Mouse (Mus musculus) forebrain, embryonic 12.5 days (tissue): ENCODE data around the gene Tgfbr3. TPM values are rescaled to one million over a fixed set of nuclear protein-coding genes. Genes with fewer than 3 reads are reported as not detected.

ENCODE experiments used
- ATAC-seq: fragments of 200-750 bp; cut with Nextera tagmentation; 2 replicates; pipeline ENCODE4 v1.8.0; 2017; ENCODE audit warnings: moderate TSS enrichment; ENCODE audit not compliant: low FRiP score
- H3K27ac ChIP-seq: fragments of 300-500 bp; sonication (generic); 2 replicates; pipeline ENCODE4 v1.5.1; 2016; ENCODE audit warnings: mild to moderate bottlenecking
- H3K27me3 ChIP-seq: fragments of 300-500 bp; sonication (generic); 2 replicates; pipeline ENCODE4 v1.6.1; 2016; ENCODE audit warnings: mild to moderate bottlenecking
- H3K36me3 ChIP-seq: fragments of 300-500 bp; sonication (generic); replicated peaks from 2 replicates; pipeline ENCODE4 v1.6.1; 2016; ENCODE audit warnings: mild to moderate bottlenecking
- H3K4me1 ChIP-seq: fragments of 300-500 bp; sonication (generic); 2 replicates; pipeline ENCODE4 v1.6.1; 2016
- H3K4me2 ChIP-seq: fragments of 300-500 bp; sonication (generic); 2 replicates; pipeline ENCODE4 v1.6.1; 2016; ENCODE audit warnings: mild to moderate bottlenecking, moderate library complexity
- H3K4me3 ChIP-seq: fragments of 300-500 bp; sonication (generic); replicated peaks from 2 replicates; pipeline ENCODE4 v1.5.1; 2016; ENCODE audit warnings: mild to moderate bottlenecking
- H3K9ac ChIP-seq: fragments of 300-500 bp; sonication (generic); 2 replicates; pipeline ENCODE4 v1.6.1; 2016; ENCODE audit warnings: mild to moderate bottlenecking
- H3K9me3 ChIP-seq: fragments of 300-500 bp; sonication (generic); 2 replicates; pipeline ENCODE4 v1.6.1; 2016
- WGBS: fragments of 180-500 bp; shearing (Covaris S2); methylation state at CpG from one replicate; pipeline ENCODE4 v1.1.7; 2016; 5-methylcytosine and 5-hydroxymethylcytosine counted together
- polyA plus RNA-seq: library from polyadenylated mRNA; unstranded; fragments of >200 nt; fragmentation: Nextera tagmentation; extraction: Ambion mirVana; gene quantifications from 2 replicates; pipeline ENCODE4 v1.2.1, GENCODE M21; 2016

Gene Tgfbr3
- polyA plus RNA-seq, 1 experiment from 2014 or later: 5.7 TPM

DNA sequence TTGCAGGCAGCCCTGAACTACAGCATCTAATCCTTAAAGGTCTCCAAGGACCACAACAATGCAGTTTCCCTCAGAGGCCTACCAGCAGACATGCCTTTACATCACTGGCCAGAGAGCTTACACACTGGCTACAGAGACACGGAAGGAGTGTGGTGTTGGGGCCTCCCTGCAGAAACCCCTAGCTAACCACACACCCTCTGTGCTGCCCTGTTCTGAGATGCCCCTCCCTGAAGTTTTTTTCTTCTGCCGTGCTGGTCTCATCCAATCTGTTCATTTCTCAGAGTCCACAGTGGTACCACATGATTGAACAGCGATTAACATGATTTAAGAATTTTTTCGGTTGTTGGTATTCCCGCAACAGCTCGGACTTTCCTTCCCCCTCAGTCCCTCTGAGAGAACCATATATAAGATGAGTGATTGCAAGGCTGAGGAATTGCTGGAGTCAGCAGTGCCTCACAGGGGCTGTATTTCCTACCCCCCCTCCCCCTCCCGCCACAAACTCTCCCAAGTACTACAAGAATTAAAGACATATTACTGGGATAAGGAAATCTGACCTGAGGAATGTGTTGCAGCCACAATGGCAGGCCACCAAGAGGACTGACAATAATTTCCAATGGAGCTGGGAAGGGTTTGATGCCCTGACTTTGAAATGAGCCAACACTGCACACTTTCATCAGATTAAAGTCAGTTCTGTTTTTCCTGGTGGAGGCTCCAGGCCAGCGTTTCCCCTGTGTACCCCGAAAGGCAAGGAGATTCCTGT, 75.9 kb downstream of the Tgfbr3 start:
- Histone ChIP-seq H3K27ac (no peak overlapping the region), H3K27me3 (0 out of 2 replicates have a peak, but pooled peaks cover 4% of the 10 kb centered on the region), H3K9me3 (no peaks in the 10 kb centered on the region), H3K9ac (no peak overlapping the region), H3K4me3 (no peak overlapping the region), H3K4me1 (no peaks in the 10 kb centered on the region), H3K4me2 (no peak overlapping the region), H3K36me3 (no peaks in the 10 kb centered on the region)
- 81% methylated on average over 9 of the region's 9 CpGs for WGBS
- no peak for ATAC-seq

DNA sequence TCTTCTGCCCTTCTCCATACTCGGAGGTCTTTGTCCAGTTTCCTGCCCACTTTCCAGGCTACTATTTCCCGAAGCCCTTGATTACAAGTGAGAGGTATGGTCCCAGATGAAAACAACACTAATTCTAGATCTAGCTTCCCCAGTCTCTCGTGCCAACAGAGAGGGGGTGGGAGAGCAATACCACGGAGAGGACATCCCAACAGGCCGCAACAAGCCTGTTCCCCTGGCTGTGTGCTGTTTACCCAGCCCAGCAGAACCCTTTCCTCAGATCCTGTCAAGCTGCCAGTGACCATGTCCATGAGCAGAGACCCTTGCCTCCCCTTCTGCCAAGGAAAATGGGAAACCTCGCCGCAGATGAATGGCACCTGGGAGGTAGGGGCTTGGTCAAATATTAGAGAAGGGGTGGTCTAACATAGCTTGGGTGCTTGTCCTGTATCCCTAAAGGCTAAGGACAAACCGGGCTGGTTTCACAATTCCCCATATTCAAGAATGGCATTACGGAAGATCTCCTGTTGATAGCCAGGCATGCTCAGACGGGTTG, 77.5 kb downstream of the Tgfbr3 start:
- Histone ChIP-seq H3K4me3 (no peak overlapping the region), H3K9ac (no peak overlapping the region), H3K27ac (no peak overlapping the region), H3K36me3 (no peaks in the 10 kb centered on the region), H3K4me1 (no peaks in the 10 kb centered on the region), H3K9me3 (no peaks in the 10 kb centered on the region), H3K4me2 (no peak overlapping the region), H3K27me3 (0 out of 2 replicates have a peak, but pooled peaks cover 4% of the 10 kb centered on the region)
- WGBS: 91% methylated on average over 10 of the region's 10 CpGs
- ATAC-seq: no peak

DNA sequence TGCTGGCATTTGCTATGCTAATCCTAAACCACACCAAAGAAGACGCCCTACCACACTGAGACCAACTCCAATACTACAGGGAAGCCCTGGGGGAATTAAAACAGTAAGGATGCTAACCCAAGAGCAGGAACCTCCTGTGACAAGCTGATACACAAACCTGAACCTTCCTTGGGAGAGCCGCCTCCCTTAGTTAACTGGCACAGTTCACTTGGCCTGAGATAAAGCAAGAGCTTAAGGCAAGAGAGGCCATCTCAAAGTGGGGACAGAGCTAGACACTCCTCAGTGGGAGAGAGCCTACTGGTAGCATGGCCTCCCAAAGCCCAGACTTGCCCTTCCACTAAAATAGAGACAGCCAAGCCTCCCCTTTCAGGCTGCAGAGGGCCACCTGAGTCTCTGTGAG, 79.4 kb downstream of the Tgfbr3 start:
- H3K36me3 ChIP-seq: no peaks in the 10 kb centered on the region
- no peak for ATAC-seq
- no peak overlapping the region for H3K27ac ChIP-seq
- 62% methylated on average over 2 of the region's 2 CpGs for WGBS
- H3K9me3 ChIP-seq: no peaks in the 10 kb centered on the region
- no peak overlapping the region for H3K4me2 ChIP-seq
- no peak overlapping the region for H3K4me3 ChIP-seq
- H3K9ac ChIP-seq: no peak overlapping the region
- H3K27me3 ChIP-seq: 0 out of 2 replicates have a peak, but pooled peaks cover 4% of the 10 kb centered on the region
- H3K4me1 ChIP-seq: no peaks in the 10 kb centered on the region

DNA sequence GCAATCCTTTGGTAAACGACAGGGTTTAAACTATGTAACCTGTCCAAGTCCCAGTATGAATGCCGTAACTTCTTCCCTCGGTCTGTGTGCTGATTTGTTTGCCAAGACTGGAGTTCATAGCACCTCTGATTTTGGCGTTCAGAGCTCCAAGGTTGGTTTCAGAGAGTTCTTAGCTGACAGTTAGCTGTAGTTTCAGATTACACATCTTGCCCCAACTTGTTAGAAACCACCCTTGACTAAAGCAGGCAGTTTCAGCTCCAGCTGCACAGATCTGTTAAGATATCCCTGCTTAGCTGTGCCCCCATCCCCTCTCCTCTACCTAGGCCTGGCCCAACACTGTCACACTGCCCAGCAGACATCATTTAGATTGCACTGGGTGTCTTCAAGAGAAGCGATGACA, 81.5 kb downstream of the Tgfbr3 start:
- Histone ChIP-seq H3K9me3 (no peaks in the 10 kb centered on the region), H3K4me1 (no peaks in the 10 kb centered on the region; the same call in 1 of the 2 replicates), H3K36me3 (no peaks in the 10 kb centered on the region), H3K27ac (no peak overlapping the region), H3K4me2 (no peak overlapping the region), H3K27me3 (0 out of 2 replicates have a peak, but pooled peaks cover 4% of the 10 kb centered on the region), H3K9ac (no peak overlapping the region), H3K4me3 (no peak overlapping the region)
- no peak for ATAC-seq
- WGBS: 84% methylated on average over 5 of the region's 5 CpGs

DNA sequence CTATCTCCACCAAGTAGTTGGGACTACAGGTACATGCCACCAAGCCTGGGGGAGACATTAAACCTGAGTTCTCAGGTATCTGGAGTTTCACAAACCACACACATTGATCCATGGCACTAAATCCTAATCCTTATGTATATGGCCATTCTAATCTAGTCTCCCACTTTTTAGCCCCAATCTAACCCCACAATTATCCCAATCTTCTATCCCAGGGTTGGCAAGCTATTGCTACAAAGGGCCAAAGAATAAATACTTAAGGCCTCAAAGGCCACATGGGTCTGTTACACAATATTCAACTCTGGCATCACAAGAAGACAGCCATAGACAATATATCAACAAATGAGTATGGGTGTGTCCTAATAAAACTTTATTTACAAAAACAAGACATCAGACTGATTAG, 85.1 kb downstream of the Tgfbr3 start:
- Histone ChIP-seq H3K27ac (no peak overlapping the region), H3K4me3 (no peak overlapping the region), H3K4me2 (no peak overlapping the region), H3K27me3 (no peaks in the 10 kb centered on the region), H3K4me1 (peaks cover 6% of the 10 kb centered on the region; the same call in 1 of the 2 replicates), H3K36me3 (no peaks in the 10 kb centered on the region), H3K9me3 (no peaks in the 10 kb centered on the region), H3K9ac (no peak overlapping the region)
- ATAC-seq: no peak

DNA sequence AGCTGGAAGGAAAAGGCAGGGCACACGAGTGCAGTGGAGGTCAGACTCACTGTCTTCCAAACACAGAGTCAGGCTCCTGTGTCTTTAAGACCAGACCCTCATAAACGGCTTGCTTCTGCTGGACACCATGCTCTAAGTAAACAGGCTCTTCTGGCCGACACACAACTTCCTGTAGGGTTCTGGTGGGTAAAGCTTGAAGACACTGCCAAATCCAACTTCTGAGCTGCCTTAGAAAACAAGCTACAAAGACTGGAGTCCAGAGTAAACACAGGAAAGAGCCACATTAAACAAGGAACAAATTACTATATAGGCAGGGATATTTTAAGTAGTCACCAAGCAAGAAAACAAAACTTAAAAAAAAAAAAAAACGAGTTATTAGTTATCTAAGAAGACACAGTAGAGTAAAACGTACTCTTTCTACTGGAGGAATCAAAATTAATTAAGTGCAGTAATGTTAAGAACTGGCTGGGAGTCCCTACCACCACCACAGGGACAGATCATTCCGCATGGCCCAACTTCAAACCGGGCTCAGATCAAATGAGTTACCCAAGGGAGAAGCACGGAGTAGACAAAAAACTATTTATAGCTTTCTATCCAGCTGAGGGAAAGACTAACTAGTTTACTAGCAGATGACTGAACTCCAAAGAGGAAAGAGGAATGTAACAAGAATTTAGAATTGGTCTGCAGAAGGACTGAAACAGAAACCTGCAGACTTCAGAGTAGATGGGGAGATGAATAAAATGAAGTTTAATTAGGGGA, 86.4 kb downstream of the Tgfbr3 start:
- Histone ChIP-seq H3K36me3 (no peaks in the 10 kb centered on the region), H3K4me2 (no peak overlapping the region), H3K4me1 (peaks cover 6% of the 10 kb centered on the region; the same call in 1 of the 2 replicates), H3K27ac (no peak overlapping the region), H3K27me3 (no peaks in the 10 kb centered on the region), H3K9ac (no peak overlapping the region), H3K9me3 (no peaks in the 10 kb centered on the region), H3K4me3 (no peak overlapping the region)
- 50% methylated on average over 8 of the region's 8 CpGs for WGBS
- ATAC-seq: no peak

DNA sequence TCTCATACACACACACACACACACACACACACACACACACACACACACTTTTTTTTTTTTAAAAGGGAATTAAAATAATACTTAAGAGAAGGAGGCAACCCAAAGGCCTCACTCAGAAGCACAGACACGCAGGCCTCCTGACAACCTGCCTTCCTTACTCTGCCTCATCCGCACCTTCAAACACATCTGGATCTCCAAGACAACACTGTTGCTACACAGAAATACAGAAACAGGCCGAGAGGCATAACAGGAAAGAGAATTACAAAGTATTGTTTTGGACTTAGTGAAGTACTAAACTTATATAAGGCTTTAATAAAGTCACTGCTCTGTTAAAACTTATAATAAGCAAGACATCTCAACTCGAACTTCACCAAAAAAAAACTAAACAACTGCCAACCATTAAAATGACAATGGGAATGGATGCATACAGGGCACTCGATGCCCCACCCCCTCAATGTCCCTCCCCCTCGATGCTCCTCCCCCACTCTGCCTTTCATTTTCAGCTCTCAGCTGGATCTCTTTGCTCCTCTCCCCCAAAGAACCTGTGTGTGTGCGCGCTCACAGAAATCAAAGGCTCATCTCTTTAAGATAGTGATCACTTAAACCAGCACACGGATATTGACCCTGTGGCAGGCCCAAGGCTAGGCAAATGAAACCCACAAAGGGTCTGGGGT, 87.8 kb downstream of the Tgfbr3 start:
- H3K4me2 ChIP-seq: no peak overlapping the region
- H3K4me3 ChIP-seq: no peak overlapping the region
- H3K9me3 ChIP-seq: no peaks in the 10 kb centered on the region
- no peaks in the 10 kb centered on the region for H3K27me3 ChIP-seq
- no peak for ATAC-seq
- no peak overlapping the region for H3K27ac ChIP-seq
- 68% methylated on average over 9 of the region's 9 CpGs for WGBS
- peaks cover 6% of the 10 kb centered on the region; the same call in 1 of the 2 replicates for H3K4me1 ChIP-seq
- H3K36me3 ChIP-seq: no peaks in the 10 kb centered on the region
- no peak overlapping the region for H3K9ac ChIP-seq

DNA sequence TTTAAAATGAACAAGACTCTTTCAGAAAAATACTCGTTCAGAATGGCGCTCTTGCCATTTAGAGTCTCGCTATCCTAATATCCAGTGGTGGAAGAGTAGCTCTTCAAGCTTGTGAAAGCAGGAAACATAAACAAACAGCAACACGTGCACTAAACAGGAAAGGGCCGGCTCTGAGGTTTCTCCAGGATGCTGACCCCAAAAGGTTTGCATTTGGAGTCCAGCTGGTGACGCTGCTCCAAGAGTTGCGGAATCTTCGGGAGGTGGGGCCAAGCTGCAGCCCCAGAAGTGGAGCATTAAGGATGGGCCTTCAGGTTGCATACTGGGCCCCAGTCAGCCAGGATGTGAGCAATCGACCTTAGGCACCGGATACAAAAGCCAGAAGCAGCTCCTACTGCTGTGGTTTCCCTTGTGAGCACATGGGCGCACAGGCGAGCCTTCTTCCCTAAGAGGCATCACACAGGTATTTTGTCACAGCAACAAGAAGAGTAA, 88.5 kb downstream of the Tgfbr3 start:
- Histone ChIP-seq H3K4me3 (no peak overlapping the region), H3K36me3 (no peaks in the 10 kb centered on the region), H3K27me3 (no peaks in the 10 kb centered on the region), H3K4me2 (no peak overlapping the region), H3K4me1 (peaks cover 6% of the 10 kb centered on the region; the same call in 1 of the 2 replicates), H3K9ac (no peak overlapping the region), H3K27ac (no peak overlapping the region), H3K9me3 (no peaks in the 10 kb centered on the region)
- WGBS: 73% methylated on average over 12 of the region's 12 CpGs
- no peak for ATAC-seq

DNA sequence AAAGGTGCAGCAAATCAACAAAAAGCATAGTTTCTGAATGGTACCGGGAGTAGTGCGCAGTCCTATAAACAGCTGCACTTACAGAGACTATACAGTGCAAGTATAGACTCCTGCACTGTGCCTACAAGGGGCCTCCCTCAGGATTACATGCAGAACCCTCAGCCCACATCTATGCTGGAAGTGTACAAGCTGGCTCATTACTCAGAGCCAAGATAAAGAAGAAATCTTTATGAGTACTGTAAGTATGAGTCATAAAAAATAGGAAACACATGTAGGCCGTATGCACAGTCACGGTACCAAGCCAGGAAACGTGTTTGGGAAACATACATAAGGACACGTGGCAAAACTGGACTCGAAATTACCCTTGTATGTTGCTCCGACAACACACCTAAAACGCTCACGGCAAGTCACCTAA, 89.2 kb downstream of the Tgfbr3 start:
- H3K36me3 ChIP-seq: no peaks in the 10 kb centered on the region
- no peak for ATAC-seq
- no peak overlapping the region for H3K27ac ChIP-seq
- no peaks in the 10 kb centered on the region for H3K27me3 ChIP-seq
- WGBS: 85% methylated on average over 10 of the region's 10 CpGs
- H3K4me3 ChIP-seq: no peak overlapping the region
- peaks cover 6% of the 10 kb centered on the region; the same call in 1 of the 2 replicates for H3K4me1 ChIP-seq
- no peak overlapping the region for H3K4me2 ChIP-seq
- H3K9ac ChIP-seq: no peak overlapping the region
- no peaks in the 10 kb centered on the region for H3K9me3 ChIP-seq

DNA sequence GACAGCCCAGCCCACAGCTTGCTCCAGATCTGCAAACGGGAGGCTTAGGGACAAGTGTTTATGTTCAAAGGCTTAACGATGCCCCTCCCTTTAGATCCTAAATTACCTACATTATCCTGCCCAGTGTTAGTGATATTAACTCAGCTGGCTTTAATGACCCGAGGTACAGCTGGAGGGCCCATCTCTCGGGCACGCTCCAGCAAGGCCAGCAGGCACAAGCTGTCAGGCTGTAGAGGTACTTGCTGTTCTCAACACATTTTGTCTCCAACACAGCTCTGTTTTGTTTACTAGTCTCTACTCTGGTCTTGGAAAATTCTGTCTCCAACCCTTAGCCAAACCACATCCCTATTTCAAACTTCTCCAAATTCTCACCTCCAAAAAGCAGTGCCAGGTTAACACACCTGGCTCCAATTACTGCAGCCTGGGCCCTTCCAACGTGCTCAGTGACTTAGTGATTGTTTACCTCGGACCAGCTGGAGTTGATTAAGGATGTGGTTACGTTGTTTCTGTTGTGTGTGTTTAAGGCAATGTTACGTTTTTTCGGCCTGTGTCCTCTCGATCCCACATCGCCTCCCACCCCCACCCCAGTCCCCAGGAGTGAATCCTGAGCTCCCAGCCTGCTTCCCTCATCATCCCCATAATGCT, 93.6 kb downstream of the Tgfbr3 start:
- 55% methylated on average over 12 of the region's 12 CpGs for WGBS

DNA sequence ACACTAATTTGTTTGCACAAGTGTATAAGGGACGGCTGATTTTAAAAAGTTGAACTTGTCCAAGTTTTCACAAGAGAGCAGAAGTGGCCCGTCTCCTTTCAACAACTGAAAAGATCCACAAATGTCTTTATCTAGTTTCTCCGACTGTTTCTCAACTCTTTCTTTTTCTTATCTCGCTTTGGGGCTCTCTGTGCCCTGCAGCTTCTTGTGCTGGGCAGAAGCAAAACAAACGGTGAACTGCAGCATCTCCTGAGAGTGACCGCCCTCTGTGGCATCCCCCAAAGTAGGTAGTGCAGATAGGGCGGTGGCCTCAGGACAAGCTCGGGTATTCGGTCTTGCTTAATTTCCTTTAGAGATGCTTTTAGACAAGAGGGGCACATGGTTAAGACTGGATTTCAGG, 96.3 kb downstream of the Tgfbr3 start:
- H3K4me1 ChIP-seq: peaks cover 4% of the 10 kb centered on the region; the same call in 1 of the 2 replicates
- no peak overlapping the region for H3K27ac ChIP-seq
- WGBS: 89% methylated on average over 9 of the region's 9 CpGs
- no peaks in the 10 kb centered on the region for H3K36me3 ChIP-seq
- H3K27me3 ChIP-seq: no peaks in the 10 kb centered on the region
- ATAC-seq: no peak
- no peak overlapping the region for H3K4me3 ChIP-seq
- H3K4me2 ChIP-seq: no peak overlapping the region
- H3K9me3 ChIP-seq: no peaks in the 10 kb centered on the region
- H3K9ac ChIP-seq: no peak overlapping the region

More for the DNA sequence above, 93.6 kb downstream of the Tgfbr3 start:
- ATAC-seq: no peak
- no peaks in the 10 kb centered on the region for H3K27me3 ChIP-seq
- no peak overlapping the region for H3K9ac ChIP-seq
- H3K27ac ChIP-seq: no peak overlapping the region
- H3K4me1 ChIP-seq: peaks cover 4% of the 10 kb centered on the region; the same call in 1 of the 2 replicates
- no peaks in the 10 kb centered on the region for H3K36me3 ChIP-seq
- no peaks in the 10 kb centered on the region for H3K9me3 ChIP-seq
- no peak overlapping the region for H3K4me3 ChIP-seq
- H3K4me2 ChIP-seq: no peak overlapping the region
